Mouse (Mus musculus): ENCODE results near the gene Rtkn.
A peak's percentile ranks its signal among the peaks of the same experiment; 100 is the strongest.

Rtkn gene

DNA sequence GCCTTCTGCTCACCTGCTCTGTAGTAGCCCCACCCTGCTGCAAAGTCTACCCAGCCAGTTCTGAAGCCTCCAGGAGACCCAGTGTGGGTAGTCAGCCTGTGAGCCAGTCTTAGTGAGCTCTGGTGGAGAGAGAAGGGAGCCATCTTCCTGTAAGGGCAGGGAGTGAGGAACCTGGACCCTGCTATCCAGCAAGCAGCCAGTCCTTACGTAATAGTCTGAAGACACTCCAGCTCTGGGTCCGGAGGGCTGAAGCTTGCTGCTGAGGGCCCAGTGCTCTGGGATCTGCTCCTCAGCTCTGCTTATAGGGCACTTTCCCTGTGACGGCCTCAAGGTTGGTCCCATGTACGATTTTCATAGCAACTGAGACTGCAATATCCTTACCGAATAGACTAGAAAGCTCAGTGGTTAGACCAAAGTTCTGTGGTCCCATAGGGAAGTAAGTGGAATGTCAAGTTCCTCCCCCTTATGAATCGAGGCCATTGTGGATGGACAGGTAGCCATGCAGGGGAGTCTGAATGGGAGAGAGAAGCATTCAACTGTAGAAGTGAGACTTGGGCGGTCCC, at the start of gene Rtkn:
Rtkn (plus strand) TSS at position 513 of the 563 bp plus-strand sequence.
- no peak for DNase-seq (ENCODE audit: low spot score in 2 of 2)

DNA sequence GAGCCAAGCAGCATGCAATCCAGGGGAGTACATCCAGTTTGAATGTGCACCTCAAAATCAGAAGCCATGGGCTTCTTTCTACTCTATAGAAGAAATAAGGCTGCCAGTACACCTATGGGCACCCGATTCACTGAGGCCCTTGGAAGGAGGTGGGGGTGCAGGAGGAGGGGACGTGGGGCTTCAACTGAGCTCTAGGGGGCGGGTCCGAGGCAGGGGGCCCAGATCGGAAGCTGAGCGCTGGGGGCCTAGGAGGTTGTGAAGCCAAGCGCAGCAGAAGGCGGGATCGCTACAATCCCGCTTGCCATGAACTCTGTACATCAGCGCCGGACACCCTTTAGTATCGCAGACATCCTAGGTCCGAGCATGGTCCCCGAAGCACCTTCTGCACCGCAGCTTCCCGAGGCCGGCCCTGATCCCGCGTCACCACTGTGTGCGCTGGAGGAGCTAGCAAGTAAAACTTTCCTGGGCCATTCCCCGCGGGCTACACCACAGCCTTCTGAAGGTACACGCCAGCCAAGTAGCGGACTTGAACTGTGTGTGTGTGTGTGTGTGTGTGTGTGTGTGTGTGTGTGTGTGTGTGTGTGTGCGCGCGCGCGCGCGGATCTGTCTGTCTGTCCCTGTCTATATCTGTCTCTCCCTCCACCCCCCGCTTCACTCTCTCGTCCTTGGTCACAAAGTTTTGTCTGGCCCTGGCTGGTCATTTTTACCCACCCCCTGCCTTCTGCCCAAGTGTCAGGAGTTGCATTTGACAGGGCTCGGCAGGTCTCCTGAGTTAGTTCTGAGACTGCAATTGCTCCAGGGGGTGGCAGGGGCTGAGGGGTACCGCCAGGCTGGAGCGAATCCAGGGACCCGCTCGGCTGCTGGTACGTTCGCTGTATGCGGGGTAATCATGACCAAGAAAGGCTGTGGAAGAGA, 48.9 kb upstream of the Rtkn start, which contains the start of gene Lbx2:
Lbx2 (plus strand) TSS at position 247 of the 915 bp plus-strand sequence.
- DNase-seq (ENCODE audit: low spot score in 2 of 2): no peak

DNA sequence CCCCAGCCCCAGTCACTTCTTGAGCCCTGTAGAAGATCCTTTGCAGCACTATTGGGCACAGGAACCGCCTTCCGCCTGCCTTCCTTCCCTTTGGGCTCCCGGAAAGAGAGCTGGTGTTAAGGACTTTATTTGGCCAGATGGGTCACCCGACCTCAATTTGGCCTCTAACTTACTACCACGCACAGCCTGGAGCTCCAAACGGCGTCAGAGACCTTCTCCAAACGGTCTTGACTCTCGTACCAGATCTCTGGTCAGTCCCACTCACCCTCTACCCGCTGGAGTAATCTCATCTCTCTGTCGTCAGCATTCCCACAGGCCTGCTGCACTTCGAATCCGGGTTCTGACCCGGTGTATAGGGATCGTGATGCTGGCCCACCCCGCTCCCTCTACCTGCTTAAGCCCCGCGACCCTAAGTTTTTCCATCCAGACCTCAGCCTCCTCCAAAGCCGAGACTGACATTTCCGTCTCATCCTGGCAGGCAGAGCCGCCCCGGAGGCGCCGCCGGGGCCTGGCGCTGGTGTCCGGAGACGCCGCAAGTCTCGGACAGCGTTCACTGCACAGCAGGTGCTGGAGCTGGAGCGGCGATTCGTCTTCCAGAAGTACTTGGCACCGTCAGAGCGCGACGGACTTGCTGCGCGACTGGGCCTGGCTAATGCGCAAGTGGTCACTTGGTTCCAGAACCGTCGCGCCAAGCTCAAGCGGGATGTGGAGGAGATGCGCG, 47.9 kb upstream of the Rtkn start:
- no peak for DNase-seq (ENCODE audit: low spot score in 2 of 2)

DNA sequence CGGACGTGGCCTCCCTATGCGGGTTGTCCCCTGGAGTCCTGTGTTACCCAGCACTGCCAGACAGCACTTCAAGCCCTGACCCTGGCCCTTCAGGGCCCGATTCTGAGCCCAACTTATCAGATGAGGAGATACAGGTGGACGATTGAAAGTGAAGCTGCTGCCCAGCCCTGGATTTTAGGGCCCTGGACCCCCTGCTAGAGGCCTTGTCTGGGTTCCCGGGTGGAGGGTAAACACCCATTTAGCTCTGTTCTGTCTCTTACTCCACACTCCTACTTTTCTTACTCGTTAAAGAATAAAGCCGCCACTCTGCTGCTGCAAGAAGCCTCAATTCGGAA, 47.4 kb upstream of the Rtkn start:
- DNase-seq (ENCODE audit: low spot score in 2 of 2): no peak

DNA sequence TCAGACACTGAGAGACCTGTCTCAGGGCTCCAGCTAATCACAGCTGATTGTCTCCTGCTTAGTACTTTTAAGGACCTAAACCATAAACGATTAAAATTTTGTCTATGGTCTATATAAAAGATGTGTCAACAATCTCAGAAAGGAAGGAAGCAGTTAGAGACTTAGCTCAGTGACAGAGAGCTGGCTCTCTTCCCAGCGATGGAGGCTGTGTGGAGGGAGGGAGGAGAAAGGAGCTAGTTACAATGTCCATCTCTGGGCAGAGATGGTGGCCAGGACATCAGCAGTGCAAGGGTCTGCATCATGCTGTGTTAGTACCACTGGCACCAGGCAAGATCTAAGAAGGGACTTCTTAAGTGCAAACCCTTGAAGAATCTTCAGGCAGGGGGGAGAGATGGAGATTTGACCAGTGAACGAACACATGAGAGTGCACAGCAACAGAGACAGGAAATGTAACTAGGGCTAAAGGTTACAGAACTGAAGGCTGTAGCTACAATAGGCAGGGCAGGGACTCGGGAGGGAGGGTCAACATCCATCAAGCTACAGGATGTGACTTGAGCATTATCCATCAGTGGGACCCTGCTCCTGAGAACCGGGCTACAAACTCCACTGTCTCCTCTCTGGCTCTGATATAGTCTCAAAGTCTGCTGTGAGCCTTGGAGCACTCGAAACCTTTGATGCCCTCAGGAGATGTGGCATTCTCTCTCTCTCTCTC, 42.7 kb upstream of the Rtkn start:
- DNase-seq (ENCODE audit: low spot score in 2 of 2): no peak

DNA sequence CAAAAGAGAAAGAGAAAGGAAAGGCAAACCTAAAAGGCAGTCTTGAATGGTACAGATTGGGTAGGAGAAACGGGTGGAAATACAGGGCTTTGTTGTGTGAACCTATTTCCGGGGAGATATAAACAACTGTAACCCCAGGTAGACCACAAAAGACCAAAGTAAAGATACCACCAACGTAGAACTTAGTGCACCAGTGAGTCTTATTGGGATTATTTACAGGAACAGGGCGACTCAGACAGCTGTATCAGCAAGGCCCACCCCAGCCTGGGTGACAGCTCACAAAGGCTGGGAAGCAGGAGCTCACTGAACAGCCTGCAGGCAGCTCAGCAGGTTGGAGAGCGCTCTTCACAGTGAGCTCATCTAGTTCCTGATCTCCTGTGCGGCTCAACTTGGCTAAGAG, 39.3 kb upstream of the Rtkn start:
- DNase-seq (ENCODE audit: low spot score in 2 of 2): no peak

DNA sequence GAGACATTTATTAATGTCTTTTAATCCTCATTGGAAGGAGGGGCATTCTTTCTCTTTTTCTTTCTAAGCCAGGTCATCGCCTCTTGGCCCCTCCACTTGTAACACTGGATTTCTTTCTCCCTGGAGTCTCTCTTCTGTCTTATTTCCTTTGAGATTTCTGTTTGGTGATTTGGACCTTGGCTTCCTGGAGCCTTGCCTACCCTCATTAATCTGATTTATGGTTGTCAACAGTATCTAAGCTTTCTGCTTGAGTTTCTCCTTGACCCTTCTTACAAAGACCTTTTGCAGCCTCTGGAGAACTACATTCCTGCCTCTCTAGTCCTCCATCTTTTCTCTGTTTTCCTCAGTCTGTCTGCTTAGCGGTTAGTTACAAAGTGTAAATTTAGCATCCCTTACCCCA, 36.9 kb upstream of the Rtkn start:
- no peak for DNase-seq (ENCODE audit: low spot score in 2 of 2)

DNA sequence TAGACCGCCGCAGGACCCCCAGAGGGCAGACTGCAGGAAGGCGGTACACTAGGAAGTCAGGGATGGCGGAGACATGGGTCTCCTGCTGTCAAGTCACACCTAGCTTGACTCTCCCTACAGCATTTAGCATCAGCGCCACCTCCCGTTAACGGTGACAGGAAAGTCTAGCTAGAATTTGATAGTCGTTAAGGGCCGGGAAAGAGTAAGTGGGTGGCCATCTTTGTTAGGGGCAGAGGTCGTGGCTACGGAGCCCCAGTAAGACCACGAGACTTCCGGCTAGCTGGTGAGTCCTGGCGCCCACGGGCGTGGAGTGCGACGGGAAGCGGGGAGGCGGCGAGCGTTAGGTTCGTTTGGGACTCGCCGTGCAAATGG, 34.0 kb upstream of the Rtkn start, which contains the start of the genes Ccdc142 and Gm42688:
Ccdc142 (plus strand) TSS at position 286 of the 372 bp plus-strand sequence.
Gm42688 (plus strand) TSS at position 302 of the 372 bp plus-strand sequence.
- DNase-seq (ENCODE audit: low spot score in 2 of 2): peak; percentile 84 to 87

DNA sequence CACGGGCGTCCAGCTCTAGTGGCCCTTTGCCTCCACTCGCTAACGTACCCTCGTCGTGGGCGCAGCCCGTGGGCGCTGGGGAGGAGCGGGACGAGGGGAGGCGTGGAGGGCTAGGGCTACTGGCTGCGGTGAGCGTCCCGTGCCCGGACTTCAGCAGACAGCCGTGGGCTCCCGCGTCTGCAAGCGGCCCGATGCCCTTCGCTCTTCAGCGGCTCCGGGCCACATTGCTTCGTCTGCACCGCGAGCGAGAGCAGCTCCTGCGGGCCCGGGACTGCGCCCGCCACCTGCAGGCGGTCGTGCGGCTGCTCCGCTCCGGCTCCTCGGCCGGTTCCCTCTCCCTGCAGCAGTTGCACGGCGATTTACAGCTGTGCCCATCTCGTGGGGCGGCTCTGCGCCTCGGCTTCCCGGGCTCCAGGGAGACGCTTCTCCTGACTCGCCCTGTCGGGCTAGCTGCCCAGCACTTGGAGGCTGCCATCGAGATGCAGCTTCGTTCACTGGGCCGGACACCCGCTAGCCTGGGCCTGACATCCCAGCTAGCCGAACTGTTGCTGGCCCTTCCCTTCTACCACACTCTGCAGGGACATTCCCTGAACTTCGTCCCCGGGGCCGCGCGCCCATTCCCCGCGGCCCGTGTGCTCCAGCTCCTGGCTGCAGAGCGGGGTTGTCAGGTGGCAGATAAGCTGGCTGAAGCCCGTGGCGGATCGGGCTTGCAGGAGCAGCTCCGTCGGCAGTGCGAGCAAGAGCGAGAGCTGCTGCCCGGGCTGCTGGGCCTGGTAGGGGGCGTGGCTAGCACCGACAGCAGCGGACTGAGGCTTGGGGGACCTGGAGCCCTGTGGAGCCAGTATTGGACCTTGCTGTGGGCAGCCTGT, 33.3 kb upstream of the Rtkn start:
- DNase-seq (ENCODE audit: low spot score in 2 of 2): no peak

DNA sequence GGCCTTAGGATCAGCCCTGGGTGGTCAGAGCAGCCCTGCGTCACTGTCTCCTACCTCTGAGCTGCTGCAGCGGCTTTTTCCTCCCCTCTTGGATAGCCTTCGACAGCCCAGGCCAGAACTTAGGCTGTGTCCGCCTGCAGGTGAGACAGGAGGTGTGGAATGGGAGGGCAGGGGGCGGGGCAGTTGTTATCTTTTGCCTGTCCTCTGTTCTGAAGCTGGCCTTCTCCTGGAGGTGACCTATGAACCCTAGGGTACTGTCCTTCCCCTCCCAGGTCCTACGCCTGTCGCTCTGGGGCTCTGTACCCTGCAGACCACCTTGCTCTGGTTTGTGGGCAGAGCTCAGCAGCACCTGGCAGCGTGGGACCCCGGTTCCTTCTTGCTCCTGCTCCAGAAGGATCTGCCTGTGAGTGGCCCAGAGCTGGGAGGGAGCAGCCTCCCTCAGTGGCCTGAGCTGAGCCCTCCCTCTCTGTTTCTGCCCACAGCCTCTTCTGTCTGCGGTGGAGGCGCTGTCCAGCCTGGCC, 32.1 kb upstream of the Rtkn start:
- DNase-seq (ENCODE audit: low spot score in 2 of 2): no peak

DNA sequence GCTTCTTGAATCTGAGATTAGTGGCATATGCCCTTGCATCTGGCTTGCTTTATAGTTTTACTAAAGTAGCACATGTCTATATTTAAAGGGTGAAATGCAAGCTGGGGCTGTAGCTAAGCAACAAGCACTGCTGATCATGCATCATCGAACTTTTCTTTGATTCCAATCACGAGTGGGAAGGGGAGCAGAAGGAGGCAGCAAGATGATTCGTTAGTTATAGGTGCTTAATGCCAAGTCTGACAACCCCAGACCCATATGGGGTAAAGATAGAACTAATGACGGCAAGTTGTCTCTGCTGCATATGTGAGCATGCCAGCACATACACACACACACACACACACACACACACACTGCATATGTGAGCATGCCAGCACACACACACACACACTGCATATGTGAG, 31.1 kb upstream of the Rtkn start:
- no peak for DNase-seq (ENCODE audit: low spot score in 2 of 2)

DNA sequence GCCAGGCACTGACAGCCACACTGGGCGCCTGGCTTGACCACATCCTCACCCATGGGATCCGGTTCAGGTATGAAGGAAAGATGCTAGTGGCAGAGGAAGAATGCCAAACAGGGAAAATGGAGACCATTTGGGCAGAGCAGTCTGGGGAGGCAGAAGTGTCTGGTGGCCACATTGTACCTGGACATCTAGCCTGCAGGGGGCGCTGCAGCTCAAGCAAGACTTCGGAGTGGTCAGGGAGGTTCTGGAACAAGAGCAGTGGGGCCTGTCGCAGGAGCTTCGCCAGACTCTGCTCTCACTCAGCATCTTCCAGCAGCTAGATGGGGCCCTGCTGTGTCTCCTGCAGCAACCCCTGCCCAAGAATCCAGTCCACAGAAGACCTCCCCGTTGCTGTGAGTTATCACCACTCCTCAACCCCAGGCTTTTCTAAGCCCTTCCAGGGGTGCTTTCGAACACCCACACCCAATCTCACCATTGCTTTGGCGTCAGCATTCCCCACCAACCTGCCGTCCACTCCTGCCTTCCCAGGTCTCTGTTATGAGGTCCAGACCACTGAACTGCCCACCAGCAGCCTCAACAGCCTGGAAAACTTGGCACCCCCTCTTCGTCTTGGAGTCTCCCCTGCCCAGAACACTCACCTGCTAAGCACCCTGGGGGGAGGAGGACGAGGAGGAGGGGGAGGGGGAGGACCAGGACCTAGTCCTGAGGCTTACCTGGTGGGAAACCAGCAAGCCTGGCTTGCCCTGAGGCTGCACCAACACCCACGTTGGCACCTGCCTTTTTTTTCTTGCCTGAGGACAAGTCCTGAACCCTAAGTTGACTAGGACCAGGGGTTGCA, 27.5 kb upstream of the Rtkn start:
- no peak for DNase-seq (ENCODE audit: low spot score in 2 of 2)

DNA sequence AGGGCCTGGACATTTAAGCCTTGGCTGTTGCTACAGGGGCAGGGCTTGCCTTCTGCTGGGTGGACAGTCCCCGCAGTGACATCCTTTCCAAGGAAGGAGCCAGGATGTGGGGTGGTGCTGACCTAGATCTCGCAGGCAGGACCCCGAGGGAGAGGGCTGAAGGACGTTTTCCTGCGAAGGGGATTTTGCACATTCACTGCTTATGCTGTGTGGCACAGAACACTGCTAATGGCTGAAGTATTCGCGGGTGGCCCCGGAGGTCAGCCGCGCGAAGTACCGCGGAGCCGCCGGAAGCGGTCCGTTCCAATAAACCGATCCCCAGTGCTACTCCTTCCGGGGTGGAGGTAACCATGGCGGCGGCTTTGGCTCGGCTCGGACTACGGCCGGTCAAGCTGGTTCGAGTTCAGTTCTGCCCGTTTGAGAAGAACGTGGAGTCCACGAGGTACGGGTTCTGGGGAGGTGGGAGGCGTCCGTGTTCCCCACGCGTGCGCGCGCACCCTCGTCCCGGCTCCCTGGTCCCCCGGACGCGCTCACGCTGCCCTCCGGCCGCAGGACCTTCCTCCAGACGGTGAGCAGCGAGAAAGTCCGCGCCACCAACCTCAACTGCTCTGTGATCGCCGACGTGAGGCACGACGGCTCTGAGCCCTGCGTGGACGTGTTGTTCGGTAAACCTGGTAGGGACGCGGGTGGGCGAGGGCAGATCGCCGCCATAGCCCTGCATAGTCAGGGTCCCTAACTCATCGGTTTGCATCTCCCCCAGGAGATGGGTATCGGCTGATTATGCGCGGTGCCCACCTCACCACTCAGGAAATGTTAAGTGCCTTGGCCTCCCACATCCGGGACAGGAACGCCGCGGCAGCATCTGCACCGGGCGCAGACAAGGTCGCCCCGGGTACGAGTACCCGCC, 26.2 kb upstream of the Rtkn start, which contains the start of gene Mrpl53:
Mrpl53 (plus strand) TSS at position 279 of the 907 bp plus-strand sequence.
- peak in 1 of 2 experiments; percentile 72 for DNase-seq (ENCODE audit: low spot score in 2 of 2)

DNA sequence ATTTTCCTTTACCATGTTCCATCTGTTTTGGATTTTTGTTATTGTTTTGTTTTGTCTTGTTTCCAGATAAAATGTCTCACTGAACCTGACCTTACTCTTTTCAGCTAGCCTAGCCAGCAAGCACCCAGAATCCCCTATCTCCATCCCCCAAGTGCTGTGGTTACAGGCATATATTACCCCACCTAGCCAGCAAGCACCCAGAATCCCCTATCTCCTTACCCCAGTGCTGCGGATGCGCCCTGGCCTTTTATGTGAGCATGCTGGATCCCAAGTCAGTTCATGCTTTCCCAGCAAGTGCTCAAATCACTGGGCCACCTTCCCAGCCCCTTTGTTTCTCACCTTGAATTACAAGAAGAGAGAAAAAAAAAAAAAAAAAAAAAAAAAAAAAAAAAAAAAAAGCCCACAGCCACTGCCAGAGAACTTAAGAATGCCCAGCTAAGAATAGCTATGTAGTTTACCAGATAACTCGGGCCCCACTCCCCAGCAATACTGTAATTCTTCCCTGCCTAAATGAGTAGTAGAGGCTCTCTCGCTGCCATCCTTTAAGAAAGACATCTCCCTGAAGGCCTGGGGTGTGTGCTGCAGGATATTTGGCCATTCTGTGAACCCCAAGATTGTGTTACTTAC, 23.6 kb upstream of the Rtkn start:
- DNase-seq (ENCODE audit: low spot score in 2 of 2): no peak

DNA sequence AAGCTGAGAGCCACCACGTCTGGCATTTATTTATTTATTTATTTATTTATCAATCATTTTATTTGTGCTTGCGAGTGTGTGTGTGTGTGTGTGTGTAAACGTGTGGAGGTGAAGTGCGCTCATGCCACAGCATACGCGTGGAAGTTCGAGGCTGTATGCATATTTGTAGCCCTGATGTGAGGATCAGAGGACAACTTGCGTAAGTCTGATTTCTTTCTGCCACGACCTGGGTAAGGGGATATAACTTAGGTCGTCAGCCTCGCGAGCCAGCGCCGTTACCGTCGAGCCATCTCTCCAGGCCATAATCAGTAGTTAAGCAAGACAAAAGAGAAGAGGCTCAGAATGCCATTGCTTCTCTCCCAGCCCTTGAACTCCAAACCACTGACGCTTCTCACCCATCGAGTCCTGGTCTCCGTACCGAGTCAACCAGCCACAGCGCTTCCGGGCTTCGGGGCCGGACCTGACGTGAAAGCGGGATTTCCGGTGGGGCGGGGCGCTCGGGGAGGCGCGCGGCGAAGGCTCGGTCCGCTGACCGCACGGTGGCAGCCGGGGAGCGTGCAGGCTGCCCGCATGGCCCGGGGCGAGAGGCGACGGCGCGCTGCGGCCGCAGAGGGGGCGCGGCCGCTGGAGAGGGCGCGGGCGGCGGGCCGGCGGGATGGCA, 20.1 kb upstream of the Rtkn start, which contains the start of gene Mogs:
Mogs (plus strand) TSS at position 486 of the 661 bp plus-strand sequence.
- peak; percentile 81 to 90 for DNase-seq (ENCODE audit: low spot score in 2 of 2)

DNA sequence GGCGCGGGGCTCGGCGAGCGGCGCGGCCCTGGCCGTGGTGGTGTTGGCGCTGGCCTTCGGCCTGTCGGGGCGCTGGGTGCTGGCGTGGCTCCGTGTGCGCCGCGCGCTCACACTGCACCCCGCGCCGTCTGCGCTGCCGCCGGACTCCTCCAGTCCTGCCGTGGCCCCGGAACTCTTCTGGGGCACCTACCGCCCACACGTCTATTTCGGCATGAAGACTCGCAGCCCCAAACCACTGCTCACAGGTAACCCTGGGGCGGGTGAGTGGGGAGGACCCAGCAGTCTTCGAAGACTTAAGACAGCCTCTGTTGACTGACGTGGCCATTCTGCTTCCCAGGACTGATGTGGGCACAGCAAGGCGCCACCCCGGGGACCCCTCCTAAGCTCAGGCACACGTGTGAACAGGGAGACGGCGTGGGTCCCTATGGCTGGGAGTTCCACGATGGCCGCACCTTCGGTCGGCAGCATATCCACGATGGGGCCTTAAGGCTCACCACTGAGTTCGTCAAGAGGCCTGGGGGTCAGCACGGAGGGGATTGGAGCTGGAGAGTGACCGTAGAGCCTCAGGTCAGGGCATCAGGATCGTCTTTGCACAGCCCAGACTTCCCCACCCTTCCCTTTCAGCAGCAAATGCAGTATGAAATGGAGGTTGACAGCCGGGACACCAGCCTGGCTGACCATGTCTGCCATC, 19.4 kb upstream of the Rtkn start:
- DNase-seq (ENCODE audit: low spot score in 2 of 2): no peak
